Mouse (Mus musculus) duodenum, adult 2 months (tissue): ENCODE measurements around the gene Tktl1. TPM values are rescaled to one million over a fixed set of nuclear protein-coding genes. Genes with fewer than 3 reads are reported as not detected.

Source experiments
- polyA plus RNA-seq: library from polyadenylated mRNA; depleted of rRNA; stranded (reverse); fragments of >200 nt; gene quantifications from 2 replicates; pipeline ENCODE4 v1.2.3, GENCODE M21; 2012; ENCODE audit warnings: low replicate concordance; rRNA removed

Gene Tktl1
- polyA plus RNA-seq, result not detected in 2 replicates

DNA sequence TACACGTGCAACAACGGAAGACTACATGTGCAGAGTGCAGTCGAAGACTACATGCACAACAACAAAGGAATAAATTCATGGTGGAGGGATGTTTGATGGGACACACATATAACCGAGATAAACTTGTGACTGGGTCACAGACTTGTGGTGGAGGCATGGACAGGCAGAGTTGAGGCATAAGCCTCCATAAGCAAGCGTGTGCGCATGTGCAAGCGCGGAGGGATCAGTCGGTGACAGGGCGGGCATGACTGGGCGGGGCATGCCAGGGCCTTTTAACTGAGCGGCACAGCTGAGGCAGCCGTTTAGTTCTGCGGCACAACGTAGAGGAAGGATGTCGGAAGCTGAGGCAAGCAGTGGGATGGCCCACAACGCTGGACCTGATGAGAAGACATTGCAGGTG, at the start of gene Tktl1:
TSS of gene Tktl1 (plus strand) at position 301 of the 400 bp plus-strand sequence.

DNA sequence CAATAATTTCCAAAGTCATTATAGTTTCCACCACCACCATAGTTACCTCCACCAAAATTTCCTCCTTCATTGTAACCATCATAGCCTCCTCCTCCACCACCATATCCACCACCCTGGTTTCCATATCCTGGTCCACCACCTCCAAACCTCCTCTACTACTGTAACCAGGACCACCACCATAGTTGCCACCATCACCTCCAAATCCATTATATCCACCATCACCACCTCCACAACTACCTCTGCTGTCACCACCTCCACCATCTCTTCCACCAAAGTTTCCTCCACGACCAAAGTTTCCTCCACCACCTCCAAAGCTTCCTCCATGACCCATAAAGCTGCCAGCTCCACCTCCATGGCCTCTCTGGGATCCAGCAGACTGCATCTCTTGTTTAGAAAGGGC, 41.8 kb upstream of the Tktl1 start, which contains the start of gene Mecp2:
TSS of gene Mecp2 (minus strand) at position 101 of the 400 bp plus-strand sequence.

DNA sequence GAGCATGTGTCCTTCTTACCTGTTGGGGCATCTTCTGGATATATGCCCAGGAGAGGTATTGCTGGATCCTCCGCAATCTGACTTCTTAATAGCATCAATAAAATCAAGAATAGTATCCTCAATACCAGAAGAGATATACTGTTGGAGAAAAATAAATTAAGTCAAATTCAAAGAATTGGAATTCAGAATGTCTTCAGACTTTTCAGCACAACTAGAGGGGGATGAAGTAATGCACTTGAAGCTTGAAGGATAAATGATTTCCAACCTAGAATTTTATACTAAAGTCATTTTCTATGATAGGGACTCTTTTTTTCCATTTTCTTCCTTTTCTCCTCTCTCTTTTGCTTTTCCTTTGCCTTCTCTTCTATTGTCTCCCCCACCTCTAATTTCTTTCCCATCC, 9.3 kb upstream of the Tktl1 start, which contains the start of gene Tex28:
TSS of gene Tex28 (minus strand) at position 101 of the 400 bp plus-strand sequence.

DNA sequence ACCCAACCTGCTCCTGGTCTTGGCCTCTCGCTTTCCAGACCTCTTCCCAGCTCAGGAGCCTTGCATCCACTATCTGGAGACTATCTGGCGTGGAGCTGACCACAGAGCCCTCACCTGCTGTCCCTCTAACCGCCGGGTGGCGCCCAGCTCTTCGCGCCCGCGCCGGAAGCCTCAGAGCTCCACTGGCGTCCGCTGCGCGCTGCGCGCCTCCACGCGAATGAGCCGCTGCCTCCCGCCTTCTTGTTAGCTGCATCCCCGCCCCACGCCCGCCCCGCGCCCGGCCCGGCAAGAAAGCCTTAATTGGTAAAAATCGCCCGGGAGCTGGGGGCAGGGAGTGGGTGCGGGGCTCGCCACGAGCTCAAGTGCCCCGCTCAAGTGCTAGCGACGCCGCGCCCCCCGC, 72.6 kb downstream of the Tktl1 start, which contains the start of gene Flna:
TSS of gene Flna (minus strand) at position 206 of the 400 bp plus-strand sequence.

DNA sequence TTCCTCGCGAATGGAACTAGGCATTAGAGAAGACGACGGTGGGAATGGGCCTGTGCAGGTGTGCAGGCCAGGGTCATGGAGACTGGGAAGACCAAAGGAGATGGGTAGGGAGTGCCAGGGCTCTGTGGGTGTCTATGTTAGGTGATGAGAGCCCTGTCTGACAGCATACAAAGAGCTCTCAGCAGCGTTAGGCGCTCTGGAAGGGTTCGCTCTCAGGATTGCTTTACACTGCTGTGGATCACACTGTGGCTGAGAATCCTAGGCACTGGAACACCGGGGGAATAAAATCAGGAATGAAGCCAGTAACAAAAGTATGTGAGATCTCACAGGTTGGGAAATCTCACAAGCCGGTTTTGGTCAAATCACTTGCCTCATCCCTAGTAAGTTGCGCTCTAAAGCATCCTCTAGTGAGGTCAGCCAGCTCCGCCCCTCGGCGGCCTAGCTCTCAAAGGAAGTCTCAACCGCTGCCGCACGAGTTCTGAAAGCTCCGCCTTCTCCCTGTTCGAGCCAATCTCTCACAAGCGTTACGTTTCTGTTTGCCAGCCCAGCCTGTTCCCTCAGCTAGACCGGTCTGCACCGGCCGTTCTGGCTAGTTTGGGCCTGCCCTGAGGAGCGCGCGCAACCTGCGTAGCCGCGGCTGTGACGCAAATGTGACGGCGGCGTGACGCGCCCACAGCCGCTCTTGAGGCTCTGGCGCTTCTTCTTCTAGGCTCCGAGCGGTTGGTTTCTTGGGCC, 77.3 kb downstream of the Tktl1 start, which contains the start of gene Emd:
TSS of gene Emd (plus strand) at position 535 of the 735 bp plus-strand sequence.

Other genes with a start within 250 kb of the Tktl1 start
- 1.5 and 1.6 TPM in 2 replicates for gene Renbp, start 246.4 kb upstream of the Tktl1 start, polyA plus RNA-seq
- 32.2 and 81.2 TPM in 2 replicates for gene Hcfc1, start 210.9 kb upstream of the Tktl1 start, polyA plus RNA-seq
- 62.8 and 156 TPM in 2 replicates for gene Irak1, start 153.3 kb upstream of the Tktl1 start, polyA plus RNA-seq
- not detected in 2 replicates for gene Opn1mw, start 49.8 kb upstream of the Tktl1 start, polyA plus RNA-seq
- 1.9 and 2.2 TPM in 2 replicates for gene Mecp2, start 41.9 kb upstream of the Tktl1 start, polyA plus RNA-seq
- gene Tex28, start 9.4 kb upstream of the Tktl1 start, polyA plus RNA-seq, result not detected in 2 replicates
- gene Flna, start 72.6 kb downstream of the Tktl1 start, polyA plus RNA-seq, result 252 and 315 TPM in 2 replicates
- gene Emd, start 77.4 kb downstream of the Tktl1 start, polyA plus RNA-seq, result 32.5 and 51.7 TPM in 2 replicates
- 597 and 840 TPM in 2 replicates for gene Rpl10, start 93.6 kb downstream of the Tktl1 start, polyA plus RNA-seq
- 68.3 and 76.5 TPM in 2 replicates for gene Taz, start 104.7 kb downstream of the Tktl1 start, polyA plus RNA-seq
- gene Dnase1l1, start 105.1 kb downstream of the Tktl1 start, polyA plus RNA-seq, result 13.5 and 14.5 TPM in 2 replicates
- gene Atp6ap1, start 119.8 kb downstream of the Tktl1 start, polyA plus RNA-seq, result 124 and 181 TPM in 2 replicates
- 40.2 and 70.9 TPM in 2 replicates for gene Gdi1, start 127.7 kb downstream of the Tktl1 start, polyA plus RNA-seq
- 6.0 and 7.8 TPM in 2 replicates for gene Fam50a, start 135.8 kb downstream of the Tktl1 start, polyA plus RNA-seq
- gene Plxna3, start 151.8 kb downstream of the Tktl1 start, polyA plus RNA-seq, result 2.7 and 6.4 TPM in 2 replicates
- gene Lage3, start 176.4 kb downstream of the Tktl1 start, polyA plus RNA-seq, result 16.5 and 24.4 TPM in 2 replicates
- 32.7 and 36.9 TPM in 2 replicates for gene Ubl4a, start 196.0 kb downstream of the Tktl1 start, polyA plus RNA-seq
- gene Slc10a3, start 196.1 kb downstream of the Tktl1 start, polyA plus RNA-seq, result 11.5 and 11.9 TPM in 2 replicates
- gene Fam3a, start 216.0 kb downstream of the Tktl1 start, polyA plus RNA-seq, result 19.4 and 28.2 TPM in 2 replicates
- gene Ikbkg, start 216.0 kb downstream of the Tktl1 start, polyA plus RNA-seq, result 5.4 and 6.6 TPM in 2 replicates